Mouse (Mus musculus): ENCODE measurements around the gene Irf2bp1.

Gene Irf2bp1

GRCm38 (mm10) chr7:19024581-19025255 is 20.9 kb downstream of the Irf2bp1 start:
- in situ Hi-C loops (cut with MboI, MseI): no loop called here

GRCm38 (mm10) chr7:19028067-19028466 is 24.2 kb downstream of the Irf2bp1 start:
- in situ Hi-C loops (cut with MboI, MseI): no loop called here

- in situ Hi-C loops (cut with MboI, MseI): no loop called here
Observed at GRCm38 (mm10) chr7:19029084-19029653, 25.3 kb downstream of the Irf2bp1 start.

GRCm38 (mm10) chr7:19031641-19032040 is 27.8 kb downstream of the Irf2bp1 start:
- in situ Hi-C loops (cut with MboI, MseI): no loop called here

GRCm38 (mm10) chr7:19044616-19045015 is 40.8 kb downstream of the Irf2bp1 start:
- in situ Hi-C loops (cut with MboI, MseI): no loop called here

GRCm38 (mm10) chr7:19046286-19047069 is 42.6 kb downstream of the Irf2bp1 start:
- in situ Hi-C loops (cut with MboI, MseI): no loop called here

GRCm38 (mm10) chr7:19048006-19048527 is 44.2 kb downstream of the Irf2bp1 start:
- in situ Hi-C loops (cut with MboI, MseI): no loop called here

GRCm38 (mm10) chr7:19049252-19049651 is 45.4 kb downstream of the Irf2bp1 start:
- in situ Hi-C loops (cut with MboI, MseI): no loop called here

- in situ Hi-C loops (cut with MboI, MseI): no loop called here
Observed at GRCm38 (mm10) chr7:19050172-19050571, 46.3 kb downstream of the Irf2bp1 start.

GRCm38 (mm10) chr7:19051161-19051560 is 47.3 kb downstream of the Irf2bp1 start:
- in situ Hi-C loops (cut with MboI, MseI): no loop called here

GRCm38 (mm10) chr7:19052345-19053135 is 48.7 kb downstream of the Irf2bp1 start:
- in situ Hi-C loops (cut with MboI, MseI): no loop called here

GRCm38 (mm10) chr7:19053136-19053532 is 49.3 kb downstream of the Irf2bp1 start:
- in situ Hi-C loops (cut with MboI, MseI): no loop called here

- in situ Hi-C loops (cut with MboI, MseI): no loop called here
Observed at GRCm38 (mm10) chr7:19054047-19054776, 50.4 kb downstream of the Irf2bp1 start, which contains the start of gene Rsph6a. Gene Rsph6a (plus strand): TSS chr7:19054690.

GRCm38 (mm10) chr7:19054777-19055076 is 50.9 kb downstream of the Irf2bp1 start:
- in situ Hi-C loops (cut with MboI, MseI): no loop called here

- in situ Hi-C loops (cut with MboI, MseI): no loop called here
Observed at GRCm38 (mm10) chr7:19055108-19055507, 51.3 kb downstream of the Irf2bp1 start.
